Mouse (Mus musculus) liver, embryonic 14.5 days (tissue): Measurements from ENCODE around the gene Rassf7. TPM values are rescaled to one million over a fixed set of nuclear protein-coding genes. Genes with fewer than 3 reads are reported as not detected.

Experiments
- ATAC-seq: fragments of 200-750 bp; cut with Nextera tagmentation; 2 replicates; pipeline ENCODE4 v1.8.0; 2017; ENCODE audit warnings: moderate number of reproducible peaks, mild to moderate bottlenecking, moderate library complexity; ENCODE audit not compliant: insufficient read depth
- DNase-seq, 3 experiments: peaks; one replicate each; pipeline ENCODE4 v3.0.0-alpha.2; 2012 to 2013; ENCODE audit warnings: low read depth in 3 of 3, low spot score in 3 of 3
- H3K27ac ChIP-seq: fragments of 300-500 bp; sonication (generic); 2 replicates; pipeline ENCODE4 v1.5.1; 2014; ENCODE audit warnings: moderate library complexity, mild to moderate bottlenecking, control low read depth, inconsistent platforms
- H3K27me3 ChIP-seq: fragments of 300-500 bp; sonication (generic); 2 replicates; pipeline ENCODE4 v1.6.1; 2014; ENCODE audit warnings: mild to moderate bottlenecking, low read length, moderate library complexity; ENCODE audit not compliant: control insufficient read depth, insufficient read depth
- H3K36me3 ChIP-seq: fragments of 300-500 bp; sonication (generic); replicated peaks from 2 replicates; pipeline ENCODE4 v1.6.1; 2014; ENCODE audit warnings: low read depth; ENCODE audit not compliant: control insufficient read depth, insufficient read depth
- H3K4me1 ChIP-seq, 2 experiments: fragments of 200-500 bp in 1 of 2; fragments of 300-500 bp in 1 of 2; sonication (generic) in 1 of 2; replicated peaks; 2 replicates each; pipeline ENCODE4 v1.6.1; 2012 to 2014; ENCODE audit warnings: antibody characterized with exemption in 1 of 2, inconsistent platforms in 1 of 2, low read length in 1 of 2; ENCODE audit not compliant: control insufficient read depth in 2 of 2, insufficient read depth in 2 of 2
- H3K4me2 ChIP-seq: fragments of 300-500 bp; sonication (generic); 2 replicates; pipeline ENCODE4 v1.6.1; 2014; ENCODE audit warnings: low read depth, mild to moderate bottlenecking, control low read depth, moderate library complexity
- H3K4me3 ChIP-seq, 2 experiments: fragments of 200-500 bp in 1 of 2; fragments of 300-500 bp in 1 of 2; sonication (generic) in 1 of 2; 2 replicates each; pipeline ENCODE4 v1.5.1; 2012 to 2014; ENCODE audit warnings: low read depth in 2 of 2, low read length in 2 of 2, mild to moderate bottlenecking in 2 of 2, control low read depth in 1 of 2, inconsistent platforms in 1 of 2, moderate library complexity in 1 of 2; ENCODE audit not compliant: insufficient read depth in 1 of 2
- H3K9ac ChIP-seq: fragments of 300-500 bp; sonication (generic); replicated peaks from 2 replicates; pipeline ENCODE4 v1.6.1; 2014; ENCODE audit warnings: mild to moderate bottlenecking, control low read depth, moderate library complexity
- H3K9me3 ChIP-seq: fragments of 300-500 bp; sonication (generic); 2 replicates; pipeline ENCODE4 v1.6.1; 2016; ENCODE audit warnings: low read length, mixed read lengths; ENCODE audit not compliant: control insufficient read depth
- CTCF ChIP-seq: IDR thresholded peaks from 2 replicates; pipeline ENCODE4 v1.5.1; 2016; ENCODE audit warnings: antibody characterized with exemption, low read depth, control low read depth
- EP300 ChIP-seq: IDR thresholded peaks from 2 replicates; pipeline ENCODE4 v1.6.1; 2016; ENCODE audit warnings: antibody characterized with exemption, low read depth
- WGBS: fragments of 180-500 bp; shearing (Covaris S2); extraction: QIAGEN DNeasy Blood & Tissue Kit; methylation state at CpG from one replicate; pipeline ENCODE4 v1.1.7; 2014; ENCODE audit not compliant: insufficient replicate concordance; 5-methylcytosine and 5-hydroxymethylcytosine counted together
- polyA plus RNA-seq, 2 experiments: library from polyadenylated mRNA; depleted of rRNA in 1 of 2; stranded (reverse) in 1 of 2; unstranded in 1 of 2; fragments of >200 nt; fragmentation: Nextera tagmentation in 1 of 2; extraction: Ambion mirVana in 1 of 2; gene quantifications; 2 replicates each; pipeline versions ENCODE4 v1.2.1 to v1.2.3; 2012 to 2014

Gene Rassf7
- polyA plus RNA-seq, 2 experiments, result 16.8 to 21.6 TPM

- Histone ChIP-seq H3K36me3 (no peaks in the 10 kb centered on the region), H3K4me1 (peaks cover 37 to 43% of the 10 kb centered on the region in 2 experiments), H3K9ac (peak within 1 kb of the TSS; percentile 65), H3K27me3 (no peaks in the 10 kb centered on the region), H3K4me2 (peak within 1 kb of the TSS; percentile 79), H3K27ac (peak within 1 kb of the TSS; percentile 28), H3K4me3 (peak within 1 kb of the TSS; percentile 58 to 73), H3K9me3 (no peaks in the 10 kb centered on the region)
- 2% methylated on average over 55 of the region's 55 CpGs for WGBS
- DNase-seq (peak; percentile 70 to 82 (median 74)), ATAC-seq (peak; percentile 89)
- TF ChIP-seq CTCF (no peak; the same call in 1 of the 2 replicates), EP300 (no peak)
Measured at GRCm38 (mm10) chr7:141172116-141173006, 43.3 kb upstream of the Rassf7 start, which contains the start of gene Rnh1. Rnh1 (minus strand) TSS chr7:141172857.

GRCm38 (mm10) chr7:141173323-141173850 lies 42.3 kb upstream of the Rassf7 start:
- H3K4me2 ChIP-seq, result peak overlapping the region; percentile 79
- H3K27ac ChIP-seq, result peak overlapping the region; percentile 16; the same call in 1 of the 2 replicates
- H3K4me1 ChIP-seq, result peaks cover 33% of the 10 kb centered on the region in 2 experiments
- DNase-seq, result no peak
- no peak overlapping the region; the same call in 1 of the 2 replicates for H3K9ac ChIP-seq
- TF ChIP-seq CTCF (no peak), EP300 (no peak)
- H3K36me3 ChIP-seq, result no peaks in the 10 kb centered on the region
- H3K27me3 ChIP-seq, result no peaks in the 10 kb centered on the region
- ATAC-seq, result no peak
- 76% methylated on average over 5 of the region's 5 CpGs for WGBS
- H3K9me3 ChIP-seq, result no peaks in the 10 kb centered on the region
- H3K4me3 ChIP-seq, result peak overlapping the region in 1 of 2 experiments; percentile 58; a peak in 2 of 4 replicates

GRCm38 (mm10) chr7:141175068-141175467 lies 40.6 kb upstream of the Rassf7 start:
- TF ChIP-seq EP300 (no peak), CTCF (peak; percentile 14; the same call in 1 of the 2 replicates)
- no peak overlapping the region for H3K4me2 ChIP-seq
- DNase-seq, result no peak
- 73% methylated on average over 4 of the region's 4 CpGs for WGBS
- H3K4me3 ChIP-seq, result no peak overlapping the region
- no peaks in the 10 kb centered on the region for H3K36me3 ChIP-seq
- no peaks in the 10 kb centered on the region for H3K27me3 ChIP-seq
- peaks cover 19 to 20% of the 10 kb centered on the region in 2 experiments for H3K4me1 ChIP-seq
- H3K9ac ChIP-seq, result no peak overlapping the region
- H3K9me3 ChIP-seq, result no peaks in the 10 kb centered on the region
- no peak overlapping the region for H3K27ac ChIP-seq
- no peak for ATAC-seq

- Histone ChIP-seq H3K9ac (no peak overlapping the region), H3K4me3 (no peak overlapping the region), H3K27ac (no peak overlapping the region), H3K9me3 (no peaks in the 10 kb centered on the region), H3K27me3 (no peaks in the 10 kb centered on the region), H3K4me1 (peaks cover 10 to 11% of the 10 kb centered on the region in 2 experiments), H3K4me2 (no peak overlapping the region), H3K36me3 (no peaks in the 10 kb centered on the region)
- TF ChIP-seq CTCF (peak; percentile 97), EP300 (no peak)
- WGBS, result 3% methylated on average over 8 of the region's 8 CpGs
- DNase-seq (peak; percentile 74 to 79 (median 76)), ATAC-seq (no peak)
Measured at GRCm38 (mm10) chr7:141176173-141176572, 39.5 kb upstream of the Rassf7 start.

GRCm38 (mm10) chr7:141188194-141188593 lies 27.5 kb upstream of the Rassf7 start:
- Histone ChIP-seq H3K36me3 (peaks cover 26% of the 10 kb centered on the region), H3K27ac (no peak overlapping the region), H3K27me3 (no peaks in the 10 kb centered on the region), H3K9ac (no peak overlapping the region), H3K4me2 (no peak overlapping the region), H3K4me3 (no peak overlapping the region), H3K4me1 (peaks cover 0 to 6% of the 10 kb centered on the region in 2 experiments; a peak in 2 of 4 replicates), H3K9me3 (no peaks in the 10 kb centered on the region)
- no peak for TF ChIP-seq CTCF
- no peak for TF ChIP-seq EP300
- DNase-seq, result no peak
- 79% methylated on average over 3 of the region's 3 CpGs for WGBS
- no peak for ATAC-seq
